Mouse (Mus musculus) embryonic stem cell, embryonic (primary cell): ENCODE results near the gene Lurap1l.

Source experiments
- CTCF ChIA-PET, 4 experiments: fragments of 300-600 bp in 2 of 4; fragments of 350-600 bp in 2 of 4; sonication (Branson Sonifier 250); formaldehyde crosslinking; loops; one replicate each; lab custom pipeline; 2022; ENCODE audit warnings: inconsistent platforms in 2 of 4; lab: Charles Lee
- POLR2A ChIA-PET, 4 experiments: fragments of 300-600 bp in 2 of 4; fragments of 350-600 bp in 2 of 4; sonication (Branson Sonifier 250); formaldehyde crosslinking; loops; one replicate each; lab custom pipeline; 2022; ENCODE audit warnings: antibody characterized with exemption in 4 of 4, inconsistent platforms in 1 of 4; lab: Charles Lee

Gene Lurap1l

GRCm38 (mm10) chr4:80910481-80910870, at the start of gene Lurap1l:
Gene Lurap1l, plus strand, starts transcription at chr4:80910646.
- ChIA-PET POLR2A (interaction anchor here (0.8 to 3.4 kb wide), 6 partner anchors 12 to 205 kb away, joined by 3 to 24 read pairs (median 7); no protein-coding TSS in a partner anchor), CTCF (interaction anchor here in 3 of 4 experiments (0.6 to 2.2 kb wide), 3 partner anchors 37 to 268 kb away, joined by 4 to 15 read pairs (median 4); no protein-coding TSS in a partner anchor)

DNA sequence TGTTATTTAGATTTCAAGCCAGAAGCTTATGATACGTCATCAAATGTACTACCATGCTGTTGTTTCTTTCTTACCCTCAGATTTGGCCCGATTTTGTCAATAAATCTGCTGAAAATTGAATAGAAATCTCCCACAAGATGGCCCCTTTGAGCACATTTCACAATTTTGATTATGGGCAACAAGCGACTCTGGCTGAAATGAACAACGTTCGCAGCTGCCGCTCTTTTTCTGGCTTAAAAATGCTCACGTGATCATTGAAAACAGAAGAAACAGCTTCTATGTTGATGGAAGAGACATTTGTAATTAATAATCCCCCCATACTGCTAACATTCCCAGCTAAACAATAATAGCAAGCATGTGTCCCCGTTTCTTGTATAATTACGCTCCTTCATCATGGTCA, 47.5 kb upstream of the Lurap1l start:
- ChIA-PET CTCF (interaction anchor here in 1 of 4 experiments (1.1 kb wide), 1 partner anchor 10 kb away, joined by 3 read pairs; no protein-coding TSS in a partner anchor), POLR2A (interaction anchor here in 1 of 4 experiments (1.2 kb wide), 1 partner anchor 11 kb away, joined by 4 read pairs; no protein-coding TSS in a partner anchor)

- CTCF ChIA-PET, result interaction anchor here in 3 of 4 experiments (0.5 to 1.1 kb wide), 3 partner anchors 9 to 10 kb away, joined by 3 to 4 read pairs (median 4); no protein-coding TSS in a partner anchor
- POLR2A ChIA-PET, result interaction anchor here in 1 of 4 experiments (1.3 to 1.5 kb wide), 2 partner anchors 8 to 10 kb away, joined by 5 read pairs; no protein-coding TSS in a partner anchor
Measured at GRCm38 (mm10) chr4:80863906-80864305, 46.5 kb upstream of the Lurap1l start.

DNA sequence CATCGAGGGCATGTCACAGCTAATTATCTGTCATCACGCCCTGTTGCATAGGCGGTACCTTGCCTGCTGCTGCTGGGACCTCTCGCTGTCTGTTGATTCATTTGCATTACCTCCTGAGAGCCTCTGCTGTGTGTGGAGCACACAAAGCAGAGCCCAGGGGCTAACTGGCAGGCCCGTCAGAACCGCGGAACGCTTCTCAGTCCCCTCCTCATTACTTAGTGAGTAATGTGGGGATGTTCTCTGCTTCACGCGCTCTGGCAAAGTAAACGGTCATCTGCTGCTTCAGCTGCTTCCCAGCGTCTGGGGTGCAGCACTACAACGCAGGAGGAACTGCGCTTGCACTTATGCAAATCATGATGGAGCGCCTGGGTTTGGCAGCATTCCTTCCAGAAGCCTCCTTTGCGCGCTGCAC, 45.9 kb upstream of the Lurap1l start:
- POLR2A ChIA-PET, result interaction anchor here in 2 of 4 experiments (0.8 to 1.5 kb wide), 3 partner anchors 9 to 48 kb away, joined by 3 to 5 read pairs (median 5); no protein-coding TSS in a partner anchor
- CTCF ChIA-PET, result interaction anchor here in 3 of 4 experiments (0.5 to 1.1 kb wide), 3 partner anchors 8 to 10 kb away, joined by 3 to 4 read pairs (median 4); no protein-coding TSS in a partner anchor

- CTCF ChIA-PET, result interaction anchor here in 2 of 4 experiments (0.7 to 1.9 kb wide), 7 partner anchors 8 to 384 kb away, joined by 3 to 8 read pairs (median 5); no protein-coding TSS in a partner anchor
Measured at GRCm38 (mm10) chr4:80866065-80866464, 44.4 kb upstream of the Lurap1l start.

DNA sequence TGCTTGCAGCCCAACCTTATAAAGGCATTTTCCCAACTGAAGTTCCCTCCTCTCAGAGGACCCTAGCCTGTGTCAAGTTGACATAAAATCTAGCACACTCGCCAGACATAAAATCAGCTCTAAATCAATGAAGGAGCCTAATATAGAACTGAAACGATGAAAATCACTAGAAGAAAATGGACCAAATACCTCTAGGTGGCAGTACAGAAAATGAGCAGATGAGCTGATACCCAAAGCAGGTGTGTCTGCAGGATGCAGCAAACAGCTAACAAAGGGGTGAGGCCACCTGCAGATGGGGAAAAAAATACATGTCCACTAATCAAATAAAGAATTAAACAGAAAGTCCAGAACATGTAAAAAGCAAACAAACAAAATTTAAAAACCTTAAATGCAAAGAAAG, 40.8 kb upstream of the Lurap1l start:
- ChIA-PET POLR2A (no interaction called here), CTCF (no interaction called here)

More at GRCm38 (mm10) chr4:80866065-80866464, 44.4 kb upstream of the Lurap1l start:
- POLR2A ChIA-PET, result interaction anchor here in 1 of 4 experiments (0.6 kb wide), 1 partner anchor 8 kb away, joined by 4 read pairs; no protein-coding TSS in a partner anchor

GRCm38 (mm10) chr4:80872847-80873644, 37.4 kb upstream of the Lurap1l start:
- CTCF ChIA-PET, result interaction anchor here (0.6 to 2.3 kb wide), 30 partner anchors 8 to 1983 kb away, joined by 3 to 15 read pairs (median 4); no protein-coding TSS in a partner anchor
- POLR2A ChIA-PET, result interaction anchor here (0.7 to 3.0 kb wide), 9 partner anchors 9 to 133 kb away, joined by 3 to 24 read pairs (median 5); partner anchors contain the start of gene Lurap1l (in 3 of the 4)

DNA sequence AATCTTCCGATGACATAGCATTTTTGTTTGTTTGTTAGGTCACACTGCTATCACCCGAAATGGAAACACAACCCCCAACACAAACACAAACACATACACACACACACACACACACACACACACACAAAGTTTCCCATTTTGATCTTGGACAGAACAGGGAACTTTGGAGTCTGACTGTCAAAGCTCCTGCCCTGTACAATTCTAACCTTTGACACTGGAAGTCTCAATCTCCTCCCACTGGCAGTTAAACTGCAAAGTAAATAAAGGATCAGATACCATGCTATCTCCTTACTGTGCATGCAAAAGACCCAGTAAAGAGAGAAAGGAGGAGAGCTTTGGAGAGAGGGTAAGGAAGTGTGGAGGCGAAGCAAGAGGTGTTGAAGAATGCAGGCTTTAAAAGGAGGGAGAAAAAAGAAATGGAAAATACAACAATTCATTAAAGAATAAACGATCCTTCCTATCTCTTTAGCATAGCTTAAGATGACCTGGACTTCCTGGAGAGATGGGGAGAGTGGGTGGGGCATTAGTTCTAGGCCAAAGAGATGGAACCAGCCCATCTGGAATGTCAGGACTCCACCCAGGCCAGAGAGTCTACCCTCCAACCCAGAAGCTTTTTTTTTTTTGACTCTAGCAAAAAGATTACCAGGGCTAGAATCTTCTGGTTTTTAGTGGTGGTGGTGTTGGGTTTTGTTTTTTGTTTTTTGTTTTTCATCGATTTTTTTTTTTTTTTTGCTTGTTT, 36.2 kb upstream of the Lurap1l start:
- ChIA-PET CTCF (interaction anchor here (0.5 to 2.3 kb wide), 16 partner anchors 8 to 1759 kb away, joined by 3 to 15 read pairs (median 3); no protein-coding TSS in a partner anchor), POLR2A (interaction anchor here (0.7 to 3.0 kb wide), 15 partner anchors 8 to 818 kb away, joined by 3 to 24 read pairs (median 4); partner anchors contain the start of gene Lurap1l (in 4 of the 4))

DNA sequence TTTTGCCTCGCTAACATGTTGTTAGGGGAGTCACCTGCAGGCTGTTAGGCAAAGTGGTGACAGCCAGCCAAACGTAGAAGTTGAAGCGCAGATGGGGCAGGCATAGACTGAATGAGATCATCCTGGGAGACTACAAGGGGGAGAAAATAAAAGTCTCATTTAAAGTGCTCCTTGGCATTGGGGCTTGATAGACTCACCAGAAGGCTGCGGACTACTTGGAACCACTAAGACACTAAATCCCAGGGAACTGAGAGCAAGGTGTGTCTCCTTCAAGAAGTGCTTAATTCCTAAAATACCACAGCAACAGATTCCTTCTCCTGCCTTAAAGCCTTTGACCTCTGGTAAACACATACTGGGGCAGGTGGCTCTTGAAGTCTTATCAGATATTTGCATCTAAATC, 35.4 kb upstream of the Lurap1l start:
- CTCF ChIA-PET, result interaction anchor here in 3 of 4 experiments (0.5 to 2.3 kb wide), 5 partner anchors 20 to 1758 kb away, joined by 3 to 15 read pairs (median 3); no protein-coding TSS in a partner anchor
- POLR2A ChIA-PET, result interaction anchor here (0.7 to 3.0 kb wide), 6 partner anchors 8 to 817 kb away, joined by 4 to 24 read pairs (median 8); partner anchors contain the start of gene Lurap1l (in 3 of the 4)

GRCm38 (mm10) chr4:80881996-80882599, 28.3 kb upstream of the Lurap1l start:
- ChIA-PET CTCF (no interaction called here), POLR2A (interaction anchor here in 1 of 4 experiments (2.4 kb wide), 1 partner anchor 8 kb away, joined by 9 read pairs; no protein-coding TSS in a partner anchor)

DNA sequence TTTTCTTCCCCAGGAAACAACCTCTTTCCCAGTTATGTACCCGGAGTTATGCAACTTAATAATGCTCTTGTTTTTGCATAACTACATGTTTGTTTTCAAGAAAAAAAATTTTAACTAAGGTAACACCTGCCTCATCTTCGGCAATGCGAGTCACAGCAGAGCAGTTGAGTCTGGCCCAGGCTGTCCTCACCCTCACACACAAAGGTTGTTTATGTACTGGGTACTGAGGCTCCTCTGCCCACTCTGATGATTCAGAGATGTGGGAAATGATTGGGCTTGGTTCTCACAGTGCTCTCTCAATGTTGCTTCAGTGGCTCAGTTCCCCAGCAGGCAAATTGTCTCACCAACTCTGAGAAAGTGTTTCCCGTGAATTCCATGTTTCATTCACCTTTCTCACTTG, 23.8 kb upstream of the Lurap1l start:
- ChIA-PET POLR2A (no interaction called here), CTCF (no interaction called here)

GRCm38 (mm10) chr4:80891004-80891403, 19.4 kb upstream of the Lurap1l start:
- POLR2A ChIA-PET, result no interaction called here
- CTCF ChIA-PET, result no interaction called here

GRCm38 (mm10) chr4:80895278-80895894, 15.1 kb upstream of the Lurap1l start:
- POLR2A ChIA-PET, result no interaction called here
- CTCF ChIA-PET, result interaction anchor here in 1 of 4 experiments (0.5 kb wide), 1 partner anchor 22 kb away, joined by 3 read pairs; no protein-coding TSS in a partner anchor

- POLR2A ChIA-PET, result no interaction called here
Measured at GRCm38 (mm10) chr4:80906726-80907125, 3.7 kb upstream of the Lurap1l start.

DNA sequence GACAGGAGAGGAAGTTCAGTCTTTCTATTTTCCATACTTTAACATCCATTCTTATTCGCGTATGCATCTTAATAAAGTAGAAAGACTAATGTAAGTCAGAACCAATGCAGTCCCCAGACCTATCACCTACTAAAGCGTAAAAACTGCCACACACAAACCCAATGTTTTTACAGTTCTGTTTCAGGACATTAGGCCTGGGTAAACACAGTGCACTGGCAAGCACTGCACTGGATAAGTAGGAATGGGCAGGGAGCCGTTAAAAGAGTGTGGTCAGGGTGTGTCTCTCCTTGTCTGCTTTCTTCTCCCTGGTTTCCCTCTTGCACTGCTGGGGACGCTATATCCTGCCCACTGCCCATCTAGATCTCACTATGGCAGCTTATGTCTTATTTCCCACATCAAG, 2.5 kb upstream of the Lurap1l start:
- ChIA-PET CTCF (interaction anchor here in 1 of 4 experiments (1.1 kb wide), 1 partner anchor 42 kb away, joined by 3 read pairs; no protein-coding TSS in a partner anchor), POLR2A (interaction anchor here in 2 of 4 experiments (0.6 to 1.0 kb wide), 2 partner anchors 34 to 50 kb away, joined by 3 to 5 read pairs; no protein-coding TSS in a partner anchor)

More at GRCm38 (mm10) chr4:80906726-80907125, 3.7 kb upstream of the Lurap1l start:
- CTCF ChIA-PET, result interaction anchor here in 1 of 4 experiments (1.1 kb wide), 1 partner anchor 41 kb away, joined by 3 read pairs; no protein-coding TSS in a partner anchor

DNA sequence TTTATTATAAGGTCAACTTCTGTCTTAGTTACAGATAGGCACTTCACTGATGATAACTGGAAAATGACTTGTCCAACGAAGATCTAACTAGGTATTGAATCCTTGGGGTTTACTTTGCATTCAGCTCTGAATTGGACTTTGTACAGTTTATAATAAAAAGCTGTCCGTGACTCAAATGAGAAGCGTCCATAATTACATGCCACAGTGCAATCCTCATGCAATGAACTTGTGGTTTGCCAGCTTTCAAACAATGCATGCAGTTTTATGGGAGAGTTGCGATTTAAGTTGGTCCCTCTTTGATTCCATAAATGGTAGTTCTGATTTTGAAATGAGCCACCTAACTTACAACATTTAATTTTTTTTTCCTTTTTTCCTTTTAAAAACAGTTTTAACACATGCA, 1.5 kb upstream of the Lurap1l start:
- ChIA-PET CTCF (interaction anchor here in 1 of 4 experiments (0.7 kb wide), 1 partner anchor 35 kb away, joined by 4 read pairs; no protein-coding TSS in a partner anchor), POLR2A (no interaction called here)
